Mouse (Mus musculus) liver, adult 2 months (tissue): ENCODE results near the gene C1qtnf2. TPM values are rescaled to one million over a fixed set of nuclear protein-coding genes. Genes with fewer than 3 reads are reported as not detected.
A peak's percentile ranks its signal among the peaks of the same experiment; 100 is the strongest.

ENCODE experiments used
- DNase-seq: peaks from one replicate; pipeline ENCODE4 v3.0.0-alpha.2; 2011; ENCODE audit warnings: low read depth, low spot score; ENCODE audit errors: extremely low read depth
- H3K27ac ChIP-seq: fragments of 200-500 bp; replicated peaks from 2 replicates; pipeline ENCODE4 v1.5.1; 2012; ENCODE audit warnings: low read depth, mild to moderate bottlenecking, control low read depth, inconsistent platforms, low read length; ENCODE audit not compliant: insufficient read depth
- H3K27me3 ChIP-seq: fragments of 200-500 bp; 2 replicates; pipeline ENCODE4 v1.6.1; 2012; ENCODE audit warnings: mild to moderate bottlenecking, moderate library complexity, low read length, inconsistent platforms; ENCODE audit not compliant: control insufficient read depth, insufficient read depth
- H3K36me3 ChIP-seq: fragments of 200-500 bp; 2 replicates; pipeline ENCODE4 v1.6.1; 2012; ENCODE audit warnings: low read length, inconsistent platforms; ENCODE audit not compliant: control insufficient read depth, insufficient read depth
- H3K4me1 ChIP-seq: fragments of 200-500 bp; 2 replicates; pipeline ENCODE4 v1.6.1; 2011; ENCODE audit warnings: low read length; ENCODE audit not compliant: control insufficient read depth, insufficient read depth
- H3K4me3 ChIP-seq: fragments of 200-500 bp; 2 replicates; pipeline ENCODE4 v1.5.1; 2011; ENCODE audit warnings: low read depth, mild to moderate bottlenecking, control low read depth, low read length, moderate library complexity; ENCODE audit not compliant: insufficient read depth
- H3K79me2 ChIP-seq: fragments of 200-500 bp; 2 replicates; pipeline ENCODE4 v1.6.1; 2012; ENCODE audit warnings: inconsistent platforms, mild to moderate bottlenecking, low read length, moderate library complexity; ENCODE audit not compliant: control insufficient read depth, insufficient read depth
- H3K9ac ChIP-seq: fragments of 200-500 bp; 2 replicates; pipeline ENCODE4 v1.6.1; 2012; ENCODE audit warnings: low read depth, mild to moderate bottlenecking, control low read depth, inconsistent platforms, low read length
- CTCF ChIP-seq: fragments of 200-500 bp; IDR thresholded peaks from 2 replicates; pipeline ENCODE4 v1.5.1; 2011; ENCODE audit warnings: low read depth, low read length, control low read depth
- POLR2A ChIP-seq: fragments of 200-500 bp; IDR thresholded peaks from 2 replicates; pipeline ENCODE4 v1.6.1; 2011; ENCODE audit warnings: low read length, control low read depth; ENCODE audit not compliant: insufficient read depth; ENCODE audit errors: extremely low read depth
- WGBS: fragments of 180-500 bp; shearing (Covaris S2); methylation state at CpG from one replicate; pipeline ENCODE4 v1.1.7; 2018; 5-methylcytosine and 5-hydroxymethylcytosine counted together
- polyA plus RNA-seq: library from polyadenylated mRNA; depleted of rRNA; stranded (reverse); fragments of >200 nt; gene quantifications from 2 replicates; pipeline ENCODE4 v1.2.3, GENCODE M21; 2012
- total RNA-seq: library from RNA; depleted of rRNA; stranded (reverse); fragments of >200 nt; gene quantifications from 2 replicates; pipeline ENCODE4 v1.2.3, GENCODE M21; 2014

C1qtnf2 gene
- total and polyA plus RNA-seq, 2 experiments = 1.2 to 1.4 TPM

- 69% methylated on average over 2 of the region's 2 CpGs for WGBS
- Histone ChIP-seq H3K4me3 (no peak overlapping the region), H3K27ac (no peak overlapping the region), H3K36me3 (no peaks in the 10 kb centered on the region), H3K27me3 (no peaks in the 10 kb centered on the region), H3K79me2 (no peaks in the 10 kb centered on the region), H3K4me1 (no peaks in the 10 kb centered on the region), H3K9ac (no peak overlapping the region)
- TF ChIP-seq POLR2A (no peak), CTCF (no peak)
- no peak for DNase-seq
These were observed 21.8 kb upstream of the C1qtnf2 start for GRCm38 (mm10) chr11:43452266-43452665.

- TF ChIP-seq POLR2A (no peak), CTCF (no peak)
- Histone ChIP-seq H3K4me1 (no peaks in the 10 kb centered on the region), H3K27ac (no peak overlapping the region), H3K79me2 (no peaks in the 10 kb centered on the region), H3K27me3 (no peaks in the 10 kb centered on the region), H3K9ac (no peak overlapping the region), H3K36me3 (no peaks in the 10 kb centered on the region), H3K4me3 (no peak overlapping the region)
- no peak for DNase-seq
- 93% methylated on average over 25 of the region's 25 CpGs for WGBS
These were observed 10.9 kb upstream of the C1qtnf2 start for GRCm38 (mm10) chr11:43463204-43463603.

- TF ChIP-seq CTCF (no peak), POLR2A (no peak)
These were observed 4.0 kb upstream of the C1qtnf2 start for GRCm38 (mm10) chr11:43470118-43470517.

GRCm38 (mm10) chr11:43470881-43471820 is 2.9 kb upstream of the C1qtnf2 start:
- no peak overlapping the region for H3K4me3 ChIP-seq
- WGBS = 65% methylated on average over 6 of the region's 6 CpGs

More at GRCm38 (mm10) chr11:43470118-43470517, 4.0 kb upstream of the C1qtnf2 start:
- WGBS = 44% methylated on average over 5 of the region's 5 CpGs
- no peak overlapping the region for H3K9ac ChIP-seq
- H3K36me3 ChIP-seq = no peaks in the 10 kb centered on the region
- H3K79me2 ChIP-seq = no peaks in the 10 kb centered on the region
- H3K4me3 ChIP-seq = no peak overlapping the region
- DNase-seq = peak; percentile 34
- peaks cover 6% of the 10 kb centered on the region for H3K27me3 ChIP-seq
- no peaks in the 10 kb centered on the region for H3K4me1 ChIP-seq
- no peak overlapping the region; the same call in 1 of the 2 replicates for H3K27ac ChIP-seq

GRCm38 (mm10) chr11:43473115-43473514 is 961 bp upstream of the C1qtnf2 start:
- no peak overlapping the region for H3K27ac ChIP-seq
- H3K27me3 ChIP-seq = peaks cover 6% of the 10 kb centered on the region
- H3K4me1 ChIP-seq = no peaks in the 10 kb centered on the region
- H3K79me2 ChIP-seq = no peaks in the 10 kb centered on the region
- TF ChIP-seq CTCF = no peak
- TF ChIP-seq POLR2A = no peak
- no peaks in the 10 kb centered on the region for H3K36me3 ChIP-seq
- DNase-seq = no peak
- H3K9ac ChIP-seq = no peak overlapping the region
- H3K4me3 ChIP-seq = no peak overlapping the region
- 90% methylated on average over 1 of the region's 1 CpGs for WGBS

More at GRCm38 (mm10) chr11:43470881-43471820, 2.9 kb upstream of the C1qtnf2 start:
- peak; percentile 18 for DNase-seq
- TF ChIP-seq CTCF (no peak), POLR2A (no peak)
- no peak overlapping the region for H3K9ac ChIP-seq
- peaks cover 6% of the 10 kb centered on the region for H3K27me3 ChIP-seq
- H3K4me1 ChIP-seq = no peaks in the 10 kb centered on the region
- no peak overlapping the region for H3K27ac ChIP-seq
- H3K79me2 ChIP-seq = no peaks in the 10 kb centered on the region
- H3K36me3 ChIP-seq = no peaks in the 10 kb centered on the region
